Mouse (Mus musculus) midbrain, embryonic 12.5 days (tissue): ENCODE results near the gene Hpcal4. TPM values are rescaled to one million over a fixed set of nuclear protein-coding genes. Genes with fewer than 3 reads are reported as not detected.
A peak's percentile ranks its signal among the peaks of the same experiment; 100 is the strongest.
"Not testable (repeated sequence)": the region's sequence is repeated elsewhere in the genome, so short reads cannot be mapped to it uniquely, and the experiment has no call there.

Experiments
- ATAC-seq: fragments of 200-750 bp; cut with Nextera tagmentation; 2 replicates; pipeline ENCODE4 v1.8.0; 2017; ENCODE audit warnings: low read depth, moderate TSS enrichment, moderate library complexity; ENCODE audit not compliant: low FRiP score
- H3K27ac ChIP-seq: fragments of 300-500 bp; sonication (generic); replicated peaks from 2 replicates; pipeline ENCODE4 v1.5.1; 2016; ENCODE audit warnings: mild to moderate bottlenecking
- H3K27me3 ChIP-seq: fragments of 300-500 bp; sonication (generic); 2 replicates; pipeline ENCODE4 v1.6.1; 2016; ENCODE audit warnings: mild to moderate bottlenecking
- H3K36me3 ChIP-seq: fragments of 300-500 bp; sonication (generic); 2 replicates; pipeline ENCODE4 v1.6.1; 2016
- H3K4me1 ChIP-seq: fragments of 300-500 bp; sonication (generic); 2 replicates; pipeline ENCODE4 v1.6.1; 2016
- H3K4me2 ChIP-seq: fragments of 300-500 bp; sonication (generic); replicated peaks from 2 replicates; pipeline ENCODE4 v1.6.1; 2016; ENCODE audit warnings: mild to moderate bottlenecking, moderate library complexity
- H3K4me3 ChIP-seq: fragments of 300-500 bp; sonication (generic); 2 replicates; pipeline ENCODE4 v1.5.1; 2016; ENCODE audit warnings: mild to moderate bottlenecking
- H3K9ac ChIP-seq: fragments of 300-500 bp; sonication (generic); replicated peaks from 2 replicates; pipeline ENCODE4 v1.6.1; 2016; ENCODE audit warnings: mild to moderate bottlenecking, moderate library complexity
- H3K9me3 ChIP-seq: fragments of 300-500 bp; sonication (generic); 2 replicates; pipeline ENCODE4 v1.6.1; 2016; ENCODE audit warnings: mild to moderate bottlenecking
- WGBS: fragments of 180-500 bp; shearing (Covaris S2); methylation state at CpG from one replicate; pipeline ENCODE4 v1.1.7; 2016; 5-methylcytosine and 5-hydroxymethylcytosine counted together
- polyA plus RNA-seq: library from polyadenylated mRNA; unstranded; fragments of >200 nt; fragmentation: Nextera tagmentation; extraction: Ambion mirVana; gene quantifications from 2 replicates; pipeline ENCODE4 v1.2.1, GENCODE M21; 2016

Hpcal4 gene
- 2.4 and 3.5 TPM in 2 replicates for polyA plus RNA-seq

DNA sequence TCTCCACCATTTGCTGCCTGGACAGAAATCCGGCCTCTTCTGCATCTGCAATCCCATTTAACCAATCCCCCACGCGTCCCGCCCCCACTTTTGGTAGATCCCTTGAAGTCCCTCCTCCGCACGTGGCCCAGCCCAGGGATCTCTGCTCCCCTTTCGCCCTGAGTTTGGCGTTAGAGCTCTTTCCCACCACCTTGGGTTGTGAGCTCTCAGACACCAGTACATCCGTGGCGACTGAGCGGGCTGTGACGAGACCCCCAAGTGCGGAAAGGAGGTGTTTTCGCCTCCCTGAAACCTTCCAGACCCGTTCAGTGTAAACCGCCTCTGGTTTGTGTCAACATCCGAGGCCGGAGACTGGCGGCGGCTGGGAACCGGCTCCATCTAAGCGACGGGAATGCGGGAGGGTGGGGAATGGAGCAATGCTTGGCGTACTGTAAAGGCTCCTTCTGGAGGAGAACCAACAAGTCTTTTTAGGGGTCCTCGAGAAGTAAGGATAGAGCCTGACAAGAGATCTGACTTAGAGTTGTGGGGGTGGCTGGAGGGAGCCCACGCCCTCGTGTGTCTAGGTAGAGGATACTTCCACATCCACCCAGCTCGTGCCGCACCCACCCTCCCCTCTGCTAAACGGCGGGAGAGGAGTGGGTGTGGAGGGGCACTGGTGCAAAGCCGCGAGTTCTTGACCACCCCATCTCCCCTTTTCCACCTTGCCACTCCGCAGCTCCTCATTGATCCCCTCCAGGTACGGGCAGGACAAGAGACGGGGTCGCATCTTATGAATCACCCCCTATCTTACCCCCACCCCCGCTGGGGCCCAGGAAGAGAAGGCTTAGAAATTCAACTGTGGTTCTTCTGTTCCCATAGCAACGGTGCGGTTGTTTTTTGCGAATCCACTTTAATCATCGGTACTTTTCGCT lies at the start of gene Hpcal4:
Gene Hpcal4 (plus strand): TSS at position 900 of the 911 bp plus-strand sequence.
- H3K27ac ChIP-seq = no peak within 1 kb of the TSS
- peak within 1 kb of the TSS; percentile 73 for H3K4me2 ChIP-seq
- under 1% methylated on average over 43 of the region's 44 CpGs for WGBS
- ATAC-seq = peak; percentile 61
- H3K36me3 ChIP-seq = no peaks in the 10 kb centered on the region
- H3K9me3 ChIP-seq = no peaks in the 10 kb centered on the region
- peak within 1 kb of the TSS; percentile 40 for H3K9ac ChIP-seq
- peak within 1 kb of the TSS; percentile 48 for H3K4me3 ChIP-seq
- peaks cover 87% of the 10 kb centered on the region for H3K27me3 ChIP-seq
- H3K4me1 ChIP-seq = peaks cover 12% of the 10 kb centered on the region

- no peaks in the 10 kb centered on the region for H3K27me3 ChIP-seq
- H3K9ac ChIP-seq = no peak overlapping the region
- H3K36me3 ChIP-seq = peaks cover 43% of the 10 kb centered on the region
- ATAC-seq = no peak
- H3K9me3 ChIP-seq = no peaks in the 10 kb centered on the region
- H3K27ac ChIP-seq = no peak overlapping the region
- WGBS = 88% methylated on average over 3 of the region's 3 CpGs
- peaks cover 12% of the 10 kb centered on the region for H3K4me1 ChIP-seq
- no peak overlapping the region for H3K4me3 ChIP-seq
- no peak overlapping the region for H3K4me2 ChIP-seq
Measured at GRCm38 (mm10) chr4:123137551-123137950, 45.5 kb upstream of the Hpcal4 start.

GRCm38 (mm10) chr4:123139513-123140154 lies 43.4 kb upstream of the Hpcal4 start, which contains the start of gene Ppie:
Gene Ppie (minus strand): TSS chr4:123139951.
- H3K36me3 ChIP-seq = peaks cover 25% of the 10 kb centered on the region
- H3K9me3 ChIP-seq = no peaks in the 10 kb centered on the region
- WGBS = under 1% methylated on average over 34 of the region's 34 CpGs
- H3K4me1 ChIP-seq = peaks cover 12% of the 10 kb centered on the region
- peak; percentile 97 for ATAC-seq
- H3K4me2 ChIP-seq = peak within 1 kb of the TSS; percentile 83
- peak within 1 kb of the TSS; percentile 61 for H3K9ac ChIP-seq
- H3K27me3 ChIP-seq = peaks cover 6% of the 10 kb centered on the region; the same call in 1 of the 2 replicates
- peak within 1 kb of the TSS; percentile 72 for H3K4me3 ChIP-seq
- H3K27ac ChIP-seq = peak within 1 kb of the TSS; percentile 65

DNA sequence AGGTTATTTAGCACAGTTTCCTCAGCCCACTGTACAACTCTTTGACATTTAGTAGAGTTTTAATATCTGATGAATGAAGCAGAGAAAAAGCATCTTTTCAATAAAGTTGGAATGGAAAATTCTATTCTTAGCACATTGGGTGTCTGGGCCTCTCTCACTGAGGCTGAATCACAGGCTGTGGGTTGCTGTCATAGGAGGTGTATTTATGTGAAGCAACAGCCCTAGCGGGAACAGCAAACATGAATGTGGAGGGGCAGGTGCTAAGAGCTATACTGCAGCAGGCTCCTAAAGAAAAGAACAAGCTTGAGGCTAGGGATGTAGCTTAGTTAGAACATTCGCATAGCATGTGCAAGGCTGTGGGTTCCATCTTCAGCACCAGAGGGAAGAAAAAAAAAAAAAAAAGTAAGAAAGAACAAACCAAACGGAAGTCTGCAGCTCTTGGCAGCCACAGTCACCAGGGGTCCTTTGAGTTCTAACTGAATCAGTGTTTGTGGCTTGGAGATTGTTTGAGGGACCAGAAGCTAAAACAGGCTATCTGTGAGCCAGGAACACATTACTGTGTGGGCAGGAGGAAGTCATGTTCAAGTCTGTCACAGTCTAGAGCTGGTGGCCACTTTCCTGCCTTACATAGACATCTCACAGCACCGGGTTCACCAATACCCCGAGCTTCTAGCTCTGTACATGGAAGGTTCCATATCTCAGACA lies 35.4 kb upstream of the Hpcal4 start:
- H3K9me3 ChIP-seq = no peaks in the 10 kb centered on the region
- H3K27ac ChIP-seq = no peak overlapping the region
- no peak overlapping the region for H3K4me3 ChIP-seq
- H3K4me1 ChIP-seq = no peaks in the 10 kb centered on the region
- H3K9ac ChIP-seq = no peak overlapping the region
- no peaks in the 10 kb centered on the region for H3K36me3 ChIP-seq
- WGBS = 73% methylated on average over 5 of the region's 5 CpGs
- no peak for ATAC-seq
- peaks cover 10% of the 10 kb centered on the region for H3K27me3 ChIP-seq
- no peak overlapping the region for H3K4me2 ChIP-seq

- WGBS = 70% methylated on average over 4 of the region's 4 CpGs
- H3K36me3 ChIP-seq = no peaks in the 10 kb centered on the region
- H3K27ac ChIP-seq = no peak overlapping the region
- no peak overlapping the region for H3K4me2 ChIP-seq
- H3K9ac ChIP-seq = no peak overlapping the region
- no peak for ATAC-seq
- H3K9me3 ChIP-seq = no peaks in the 10 kb centered on the region
- peaks cover 7% of the 10 kb centered on the region; the same call in 1 of the 2 replicates for H3K27me3 ChIP-seq
- H3K4me1 ChIP-seq = no peaks in the 10 kb centered on the region
- H3K4me3 ChIP-seq = no peak overlapping the region
Measured at GRCm38 (mm10) chr4:123152003-123152402, 31.0 kb upstream of the Hpcal4 start.

DNA sequence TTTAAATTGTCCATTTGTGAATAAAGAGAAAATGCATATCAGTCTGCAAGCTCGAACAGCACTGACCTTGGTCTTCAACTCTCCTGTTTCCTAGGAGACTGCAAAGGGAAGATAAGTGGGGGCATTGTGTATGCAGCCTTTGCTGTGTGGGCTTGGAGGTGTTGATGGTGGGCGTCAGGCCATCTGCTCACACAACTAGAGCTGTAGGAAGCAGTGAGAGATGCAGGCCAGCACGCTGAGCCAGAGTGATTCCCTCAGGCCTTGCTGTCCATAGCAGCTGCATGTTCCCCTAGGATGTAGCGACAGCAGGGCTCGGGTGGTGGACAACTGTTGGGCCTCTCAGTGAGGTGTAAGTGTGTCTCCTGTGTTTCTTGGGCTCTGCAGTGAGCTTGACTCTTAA lies 30.1 kb upstream of the Hpcal4 start:
- H3K9ac ChIP-seq = no peak overlapping the region
- H3K9me3 ChIP-seq = no peaks in the 10 kb centered on the region
- no peaks in the 10 kb centered on the region for H3K36me3 ChIP-seq
- WGBS = 58% methylated on average over 5 of the region's 5 CpGs
- no peak overlapping the region for H3K4me2 ChIP-seq
- no peak overlapping the region for H3K4me3 ChIP-seq
- no peaks in the 10 kb centered on the region for H3K4me1 ChIP-seq
- peaks cover 7% of the 10 kb centered on the region; the same call in 1 of the 2 replicates for H3K27me3 ChIP-seq
- no peak overlapping the region for H3K27ac ChIP-seq
- ATAC-seq = no peak

DNA sequence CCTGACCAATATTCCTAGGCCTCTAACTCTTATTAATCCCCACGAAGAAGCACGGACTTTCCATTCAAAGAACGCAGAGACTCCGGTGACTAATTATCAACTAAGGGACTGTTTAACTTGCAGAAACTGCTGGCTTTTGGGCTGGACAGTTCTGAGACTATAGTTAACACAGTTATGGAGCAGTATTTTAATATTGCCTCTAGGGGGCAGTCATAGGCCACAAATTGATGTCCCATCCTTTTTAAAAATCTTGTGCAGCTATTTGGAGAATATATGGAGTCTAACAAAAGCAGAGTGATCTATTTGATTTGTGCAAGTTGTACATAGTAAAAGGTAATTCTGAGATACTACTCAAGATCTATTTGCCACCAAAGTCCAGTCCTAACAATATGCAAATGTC lies 28.0 kb upstream of the Hpcal4 start:
- Histone ChIP-seq H3K4me1 (no peaks in the 10 kb centered on the region), H3K27me3 (peaks cover 7% of the 10 kb centered on the region; the same call in 1 of the 2 replicates), H3K9me3 (no peaks in the 10 kb centered on the region), H3K4me2 (no peak overlapping the region), H3K4me3 (no peak overlapping the region), H3K9ac (no peak overlapping the region), H3K27ac (no peak overlapping the region), H3K36me3 (no peaks in the 10 kb centered on the region)
- 26% methylated on average over 4 of the region's 4 CpGs for WGBS
- ATAC-seq = no peak

DNA sequence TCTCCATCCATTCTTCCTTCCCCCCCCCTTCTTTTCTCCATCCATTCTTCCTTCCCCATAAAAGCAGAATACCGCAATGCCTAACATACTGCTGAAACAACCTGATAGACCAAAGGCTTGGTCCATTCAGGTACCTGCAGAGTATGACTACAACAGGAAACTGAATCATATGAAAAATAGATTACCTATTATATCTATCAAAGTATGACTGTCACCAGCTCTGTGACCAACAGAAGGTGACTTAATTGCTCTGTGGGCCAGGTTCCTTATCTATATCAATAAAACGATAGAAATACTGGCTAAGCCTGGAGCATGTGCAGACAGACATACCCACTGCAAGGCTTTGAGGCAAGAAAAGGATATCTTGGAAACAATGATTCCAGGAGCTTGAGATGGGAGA lies 27.6 kb upstream of the Hpcal4 start:
- no peak overlapping the region for H3K9ac ChIP-seq
- ATAC-seq = no peak
- no peak overlapping the region for H3K4me2 ChIP-seq
- H3K36me3 ChIP-seq = no peaks in the 10 kb centered on the region
- no peaks in the 10 kb centered on the region for H3K4me1 ChIP-seq
- H3K9me3 ChIP-seq = no peaks in the 10 kb centered on the region
- H3K4me3 ChIP-seq = no peak overlapping the region
- peaks cover 10% of the 10 kb centered on the region; the same call in 1 of the 2 replicates for H3K27me3 ChIP-seq
- WGBS = 69% methylated on average over 2 of the region's 2 CpGs
- H3K27ac ChIP-seq = no peak overlapping the region

DNA sequence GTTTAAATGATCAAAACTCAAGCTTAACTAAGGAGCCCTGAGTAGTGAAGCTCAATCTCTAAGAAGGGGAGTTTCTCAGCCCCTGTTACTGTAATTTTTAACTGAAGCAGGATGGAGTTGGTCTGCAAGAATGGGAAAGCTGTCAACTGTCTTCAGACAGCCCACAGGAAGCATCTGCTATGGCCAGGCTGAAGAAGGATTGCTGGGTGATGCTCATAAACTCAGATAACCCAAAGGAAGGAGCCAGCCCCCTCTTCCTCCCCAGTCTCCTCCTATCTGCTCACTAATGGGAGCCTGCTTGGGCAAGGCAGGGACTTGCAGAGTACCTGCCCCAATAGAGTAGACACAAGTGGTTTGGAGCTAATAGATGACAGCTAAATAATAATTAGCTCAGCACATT lies 27.2 kb upstream of the Hpcal4 start:
- no peak for ATAC-seq
- H3K9ac ChIP-seq = no peak overlapping the region
- H3K4me2 ChIP-seq = no peak overlapping the region

GRCm38 (mm10) chr4:123160571-123160970 lies 22.5 kb upstream of the Hpcal4 start:
- Histone ChIP-seq H3K4me3 (no peak overlapping the region), H3K9ac (no peak overlapping the region), H3K27me3 (peaks cover 18% of the 10 kb centered on the region), H3K9me3 (no peaks in the 10 kb centered on the region), H3K4me1 (peaks cover 17% of the 10 kb centered on the region), H3K36me3 (no peaks in the 10 kb centered on the region), H3K4me2 (no peak overlapping the region), H3K27ac (no peak overlapping the region)
- WGBS = 87% methylated on average over 6 of the region's 6 CpGs
- no peak for ATAC-seq

More for the DNA sequence above, 27.2 kb upstream of the Hpcal4 start:
- H3K4me1 ChIP-seq = no peaks in the 10 kb centered on the region
- H3K9me3 ChIP-seq = no peaks in the 10 kb centered on the region
- H3K27ac ChIP-seq = no peak overlapping the region
- H3K36me3 ChIP-seq = no peaks in the 10 kb centered on the region
- peaks cover 14% of the 10 kb centered on the region; the same call in 1 of the 2 replicates for H3K27me3 ChIP-seq
- no peak overlapping the region for H3K4me3 ChIP-seq

DNA sequence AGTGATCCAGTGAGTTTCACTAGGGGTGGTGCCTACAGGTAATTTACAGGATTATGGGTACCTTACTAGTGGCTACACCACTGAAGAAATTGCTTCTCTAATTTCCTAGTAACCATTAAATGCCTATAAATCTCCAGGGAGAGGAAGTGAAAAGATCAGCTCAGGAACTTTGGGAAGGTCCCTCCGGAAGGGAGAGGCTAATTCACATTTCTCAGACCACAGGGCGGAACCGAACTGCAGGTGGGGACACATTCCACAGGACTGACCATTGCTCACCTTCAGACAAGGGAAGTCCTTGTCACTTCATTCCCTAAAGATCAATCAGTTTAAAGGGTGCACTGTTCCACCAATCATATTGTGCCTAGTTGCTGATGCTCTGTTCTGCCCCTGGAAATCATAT lies 21.8 kb upstream of the Hpcal4 start:
- not testable (repeated sequence) for H3K4me3 ChIP-seq, H3K9me3 ChIP-seq, H3K4me2 ChIP-seq, ATAC-seq, H3K36me3 ChIP-seq, H3K27ac ChIP-seq, H3K9ac ChIP-seq
- Histone ChIP-seq H3K4me1 (peaks cover 17% of the 10 kb centered on the region), H3K27me3 (peaks cover 18% of the 10 kb centered on the region)
- 81% methylated on average over 3 of the region's 3 CpGs for WGBS
